Mouse (Mus musculus) hindbrain, embryonic 11.5 days (tissue): Measurements from ENCODE around the gene Nt5dc3. TPM values are rescaled to one million over a fixed set of nuclear protein-coding genes. Genes with fewer than 3 reads are reported as not detected.

Source experiments
- polyA plus RNA-seq: library from polyadenylated mRNA; unstranded; fragments of >200 nt; fragmentation: Nextera tagmentation; extraction: Ambion mirVana; gene quantifications from 2 replicates; pipeline ENCODE4 v1.2.1, GENCODE M21; 2014

Gene Nt5dc3
- polyA plus RNA-seq, 1 experiment from 2014 or later, result 1.7 TPM

Other genes starting within 250 kb of the Nt5dc3 start
- gene Hsp90b1, start 73.5 kb upstream of the Nt5dc3 start, polyA plus RNA-seq, result 522 and 547 TPM in 2 replicates
- 1.1 and 2.0 TPM in 2 replicates for gene Ttc41, start 73.2 kb upstream of the Nt5dc3 start, polyA plus RNA-seq
- gene Gm49358, start 15.0 kb upstream of the Nt5dc3 start, polyA plus RNA-seq, result not detected in 2 replicates
- gene Stab2, start 229.0 kb downstream of the Nt5dc3 start, polyA plus RNA-seq, result 0.20 and 0.26 TPM in 2 replicates